Mouse (Mus musculus): ENCODE data around the gene Pafah1b2.

- TF ChIP-seq GATA1 (IDR thresholded peaks at IDR 0.05; ENCODE audit: low read length) (no peak), TAL1 (IDR thresholded peaks at IDR 0.05; ENCODE audit: low read length) (no peak)
Measured at GRCm38 (mm10) chr9:45952890-45953289, 59.6 kb downstream of the Pafah1b2 start.

Measured in erythroblast, embryonic 14.5 days (primary cell).